Mouse (Mus musculus): ENCODE data around the gene Gfod2.

DNA sequence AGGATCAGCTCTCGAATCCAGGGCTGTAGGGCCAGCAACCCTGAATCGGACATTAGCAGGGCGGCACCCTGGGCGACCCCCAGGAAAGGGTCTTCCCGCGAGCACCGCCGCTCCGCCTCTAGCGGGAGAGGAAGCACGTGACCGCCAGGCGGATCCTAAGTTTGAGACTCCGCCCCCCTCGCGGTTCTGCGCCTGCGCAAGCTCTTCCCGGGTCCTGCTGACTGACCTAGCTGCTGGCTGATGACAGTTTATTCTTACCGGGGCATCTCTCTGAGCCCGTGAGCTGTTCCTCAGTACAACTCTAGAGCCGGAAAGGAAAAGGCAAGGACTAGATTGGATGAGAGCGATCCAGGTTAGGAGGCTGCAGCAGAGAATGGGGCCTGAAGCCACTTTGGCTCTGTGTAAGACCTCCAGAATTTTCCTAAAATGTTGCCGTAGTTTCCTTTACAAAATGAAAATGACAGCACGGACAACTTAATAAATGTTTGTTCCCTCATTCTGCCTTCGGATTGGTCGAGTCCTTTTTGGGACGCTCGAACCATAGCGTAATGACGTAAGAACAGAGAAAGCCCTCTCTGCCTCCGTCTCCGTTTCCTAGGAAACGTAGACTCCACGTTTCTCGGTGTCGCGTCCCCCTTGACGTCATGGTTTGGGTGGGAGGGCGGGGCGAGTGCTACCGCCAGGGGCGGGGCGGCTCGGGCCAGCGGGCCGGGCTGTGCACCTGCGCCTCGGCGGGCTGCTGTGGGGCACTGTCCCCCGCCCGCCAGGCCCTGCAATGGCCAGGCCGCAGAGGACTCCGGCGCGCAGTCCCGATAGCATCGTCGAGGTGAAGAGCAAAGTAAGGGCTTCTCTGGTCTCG lies 57.3 kb downstream of the Gfod2 start, which contains the start of the genes Acd and Pard6a:
- no peak for TF ChIP-seq CTCF (IDR thresholded peaks at IDR 0.05; ENCODE audit: insufficient read depth, low read depth, low read length)
- TF ChIP-seq POLR2A (IDR thresholded peaks at IDR 0.05; ENCODE audit: insufficient read depth, low read depth, low read length) = peak; percentile 86
